Mouse (Mus musculus) midbrain, embryonic 10.5 days (tissue): ENCODE measurements around the gene Sumo3. TPM values are rescaled to one million over a fixed set of nuclear protein-coding genes. Genes with fewer than 3 reads are reported as not detected.

Experiments used
- DNase-seq: peaks from one replicate; pipeline ENCODE4 v3.0.0-alpha.2; 2017; ENCODE audit warnings: low spot score
- H3K27ac ChIP-seq: fragments of 300-500 bp; sonication (generic); replicated peaks from 2 replicates; pipeline ENCODE4 v1.5.1; 2016; ENCODE audit warnings: mild to moderate bottlenecking
- H3K27me3 ChIP-seq: fragments of 300-500 bp; sonication (generic); 2 replicates; pipeline ENCODE4 v1.6.1; 2016; ENCODE audit warnings: low read depth, mild to moderate bottlenecking; ENCODE audit not compliant: poor library complexity, severe bottlenecking
- H3K36me3 ChIP-seq: fragments of 300-500 bp; sonication (generic); 2 replicates; pipeline ENCODE4 v1.6.1; 2016; ENCODE audit warnings: mild to moderate bottlenecking, moderate library complexity
- H3K4me1 ChIP-seq: fragments of 300-500 bp; sonication (generic); 2 replicates; pipeline ENCODE4 v1.6.1; 2016
- H3K4me3 ChIP-seq: fragments of 300-500 bp; sonication (generic); 2 replicates; pipeline ENCODE4 v1.5.1; 2016; ENCODE audit warnings: mild to moderate bottlenecking, moderate library complexity
- H3K9me3 ChIP-seq: fragments of 300-500 bp; sonication (generic); replicated peaks from 2 replicates; pipeline ENCODE4 v1.6.1; 2016; ENCODE audit warnings: mild to moderate bottlenecking
- WGBS: fragments of 180-500 bp; shearing (Covaris S2); methylation state at CpG from one replicate; pipeline ENCODE4 v1.1.7; 2016; 5-methylcytosine and 5-hydroxymethylcytosine counted together
- polyA plus RNA-seq: library from polyadenylated mRNA; unstranded; fragments of >200 nt; fragmentation: Nextera tagmentation; extraction: Ambion mirVana; gene quantifications from 2 replicates; pipeline ENCODE4 v1.2.1, GENCODE M21; 2016

The Sumo3 gene
- polyA plus RNA-seq, 1 experiment from 2014 or later = 403 TPM

GRCm38 (mm10) chr10:77596060-77596459 is 9.8 kb upstream of the Sumo3 start:
- Histone ChIP-seq H3K36me3 (peaks cover 79% of the 10 kb centered on the region), H3K9me3 (no peaks in the 10 kb centered on the region), H3K4me3 (no peak overlapping the region), H3K27ac (no peak overlapping the region), H3K4me1 (no peaks in the 10 kb centered on the region), H3K27me3 (no peaks in the 10 kb centered on the region)
- WGBS = 83% methylated on average over 2 of the region's 2 CpGs
- no peak for DNase-seq

DNA sequence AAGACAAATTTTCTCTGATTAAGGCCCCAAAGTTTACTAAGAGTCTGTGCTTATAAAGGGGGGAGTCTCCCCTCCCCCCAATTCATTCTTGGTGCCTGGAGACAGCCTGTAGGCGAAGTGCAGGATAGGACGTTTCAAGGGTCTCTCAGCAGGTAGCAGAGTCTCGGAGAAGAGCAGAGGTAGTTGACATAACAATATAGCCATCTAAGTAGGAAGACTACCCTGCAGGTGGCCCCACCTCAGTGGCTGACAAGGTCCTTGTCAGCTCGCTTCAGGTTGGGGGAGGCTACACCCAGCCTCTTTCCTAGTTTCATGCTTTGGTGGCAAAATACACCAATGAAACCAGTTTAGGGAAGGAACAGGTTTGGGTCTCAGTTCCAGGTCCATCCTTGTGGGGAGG is 2.9 kb upstream of the Sumo3 start:
- Histone ChIP-seq H3K4me1 (peaks cover 15% of the 10 kb centered on the region), H3K27ac (no peak overlapping the region), H3K36me3 (peaks cover 20% of the 10 kb centered on the region), H3K27me3 (no peaks in the 10 kb centered on the region), H3K4me3 (no peak overlapping the region), H3K9me3 (no peaks in the 10 kb centered on the region; the same call in 1 of the 2 replicates)
- DNase-seq = no peak
- 59% methylated on average over 4 of the region's 4 CpGs for WGBS

DNA sequence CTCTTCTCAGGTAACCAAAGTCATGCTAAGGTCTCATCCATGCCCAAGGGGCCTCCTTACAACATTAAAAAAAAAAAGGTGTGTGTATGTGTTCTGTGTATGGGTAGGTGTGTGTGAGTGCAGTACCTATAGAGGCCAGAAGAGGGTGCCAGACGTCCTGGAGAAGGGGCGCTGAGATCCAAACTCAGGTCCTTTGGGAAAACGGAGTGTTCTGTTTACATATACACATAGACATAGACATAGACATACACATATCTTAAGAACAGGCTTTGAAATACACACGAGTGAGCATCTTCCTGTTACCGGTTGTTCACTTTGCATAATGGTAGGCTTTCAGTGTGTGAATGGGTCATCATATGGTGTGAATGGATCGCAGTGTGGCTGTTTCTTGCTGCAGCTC is 1.8 kb upstream of the Sumo3 start:
- H3K9me3 ChIP-seq = no peaks in the 10 kb centered on the region; the same call in 1 of the 2 replicates
- H3K4me1 ChIP-seq = peaks cover 19% of the 10 kb centered on the region
- H3K27ac ChIP-seq = no peak overlapping the region
- no peak overlapping the region for H3K4me3 ChIP-seq
- H3K36me3 ChIP-seq = peaks cover 19% of the 10 kb centered on the region
- WGBS = 91% methylated on average over 6 of the region's 6 CpGs
- H3K27me3 ChIP-seq = no peaks in the 10 kb centered on the region
- DNase-seq = no peak

- Histone ChIP-seq H3K9me3 (no peaks in the 10 kb centered on the region; the same call in 1 of the 2 replicates), H3K27ac (0 out of 2 replicates have a peak overlapping the region, but pooled peaks have one; percentile 99), H3K4me3 (0 out of 2 replicates have a peak overlapping the region, but pooled peaks have one; percentile 88), H3K27me3 (no peaks in the 10 kb centered on the region), H3K36me3 (peaks cover 25% of the 10 kb centered on the region), H3K4me1 (peaks cover 19% of the 10 kb centered on the region)
- DNase-seq = no peak
- WGBS = 93% methylated on average over 5 of the region's 5 CpGs
Measured at GRCm38 (mm10) chr10:77604958-77605357, 939 bp upstream of the Sumo3 start.

DNA sequence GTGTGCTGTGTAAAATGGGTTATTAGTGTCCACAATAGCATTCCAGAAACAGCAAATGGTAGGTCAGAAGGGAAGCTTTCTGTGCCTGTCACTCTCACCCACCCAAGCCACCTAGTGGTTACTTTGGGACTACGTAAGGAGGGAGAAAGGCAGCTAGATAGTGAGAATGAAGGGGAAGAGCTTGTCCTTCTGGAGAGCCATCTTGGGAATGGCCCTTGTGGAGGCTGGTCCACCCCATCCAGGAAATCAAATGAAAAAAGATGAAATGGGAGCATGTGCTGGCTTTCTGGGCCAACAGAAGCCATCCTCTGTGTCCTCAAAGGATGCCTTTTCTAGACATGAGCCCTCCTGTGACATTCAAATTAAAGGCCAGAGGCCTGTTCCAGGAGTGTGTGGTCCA is 529 bp upstream of the Sumo3 start:
- H3K36me3 ChIP-seq = peaks cover 29% of the 10 kb centered on the region
- peak overlapping the region; percentile 88 for H3K4me3 ChIP-seq
- DNase-seq = peak; percentile 51
- H3K9me3 ChIP-seq = no peaks in the 10 kb centered on the region; the same call in 1 of the 2 replicates
- 43% methylated on average over 1 of the region's 1 CpGs for WGBS
- H3K27ac ChIP-seq = peak overlapping the region; percentile 99
- peaks cover 19% of the 10 kb centered on the region for H3K4me1 ChIP-seq
- H3K27me3 ChIP-seq = no peaks in the 10 kb centered on the region

GRCm38 (mm10) chr10:77606855-77607254 is 958 bp downstream of the Sumo3 start:
- Histone ChIP-seq H3K4me1 (peaks cover 19% of the 10 kb centered on the region), H3K27me3 (no peaks in the 10 kb centered on the region), H3K4me3 (peak overlapping the region; percentile 88), H3K27ac (peak overlapping the region; percentile 99), H3K9me3 (no peaks in the 10 kb centered on the region; the same call in 1 of the 2 replicates), H3K36me3 (peaks cover 44% of the 10 kb centered on the region)
- DNase-seq = no peak
- 53% methylated on average over 7 of the region's 7 CpGs for WGBS

DNA sequence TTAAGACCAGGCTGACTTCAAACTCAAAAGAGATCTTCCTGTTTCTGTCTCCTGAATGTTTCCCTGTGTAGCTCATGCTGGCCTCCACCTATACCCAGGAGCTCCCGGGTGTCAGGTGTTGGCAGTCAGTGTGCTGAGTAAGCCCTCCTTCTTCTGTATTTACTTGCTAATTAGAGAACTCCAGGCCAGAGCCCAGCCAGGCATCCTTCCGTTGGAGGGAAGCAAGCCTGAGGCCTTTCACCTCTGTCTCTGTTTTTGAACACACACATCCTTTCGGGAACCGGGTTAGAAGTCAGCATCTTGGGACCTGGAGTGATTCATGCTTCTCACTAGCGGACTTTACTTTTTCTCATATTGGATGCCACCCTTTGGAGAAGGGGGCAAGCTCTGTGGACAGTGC is 1.5 kb downstream of the Sumo3 start:
- Histone ChIP-seq H3K27me3 (no peaks in the 10 kb centered on the region), H3K36me3 (peaks cover 50% of the 10 kb centered on the region), H3K9me3 (no peaks in the 10 kb centered on the region; the same call in 1 of the 2 replicates), H3K4me1 (peaks cover 19% of the 10 kb centered on the region), H3K27ac (no peak overlapping the region), H3K4me3 (peak overlapping the region; percentile 88)
- 82% methylated on average over 5 of the region's 5 CpGs for WGBS
- no peak for DNase-seq

- DNase-seq = no peak
- no peaks in the 10 kb centered on the region for H3K27me3 ChIP-seq
- H3K4me3 ChIP-seq = no peak overlapping the region
- WGBS = 95% methylated on average over 8 of the region's 8 CpGs
- H3K36me3 ChIP-seq = peaks cover 61% of the 10 kb centered on the region
- no peaks in the 10 kb centered on the region; the same call in 1 of the 2 replicates for H3K9me3 ChIP-seq
- H3K27ac ChIP-seq = no peak overlapping the region
- peaks cover 19% of the 10 kb centered on the region for H3K4me1 ChIP-seq
Measured at GRCm38 (mm10) chr10:77608589-77608988, 2.7 kb downstream of the Sumo3 start.

GRCm38 (mm10) chr10:77610221-77610961 is 4.5 kb downstream of the Sumo3 start:
- DNase-seq = no peak
- 93% methylated on average over 8 of the region's 8 CpGs for WGBS
- Histone ChIP-seq H3K9me3 (no peaks in the 10 kb centered on the region), H3K4me1 (peaks cover 19% of the 10 kb centered on the region), H3K36me3 (peaks cover 79% of the 10 kb centered on the region), H3K4me3 (no peak overlapping the region), H3K27me3 (no peaks in the 10 kb centered on the region), H3K27ac (no peak overlapping the region)

DNA sequence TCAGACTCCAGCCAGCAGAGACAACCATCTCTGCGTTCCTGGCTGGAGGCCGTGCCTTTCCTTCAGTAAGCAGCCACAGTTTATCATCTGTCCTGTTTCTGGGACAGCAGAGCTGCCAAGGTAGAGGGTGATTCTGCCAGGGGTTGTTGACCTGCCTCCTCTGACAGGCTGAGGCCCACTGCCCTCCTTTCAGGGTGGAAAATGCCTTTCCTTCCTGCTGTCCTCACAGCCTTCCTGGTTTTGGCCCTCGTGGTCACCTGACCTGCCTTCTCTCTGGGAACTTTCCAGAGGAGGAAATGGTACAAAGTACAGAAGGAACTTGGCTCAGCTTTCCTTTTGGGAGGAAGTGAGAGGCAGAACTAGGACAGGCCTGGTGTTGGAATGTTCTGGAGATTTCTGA is 7.5 kb downstream of the Sumo3 start:
- DNase-seq = no peak
- Histone ChIP-seq H3K4me1 (0 out of 2 replicates have a peak, but pooled peaks cover 3% of the 10 kb centered on the region), H3K4me3 (no peak overlapping the region), H3K36me3 (peaks cover 98% of the 10 kb centered on the region), H3K27me3 (no peaks in the 10 kb centered on the region), H3K27ac (no peak overlapping the region), H3K9me3 (no peaks in the 10 kb centered on the region)
- 93% methylated on average over 3 of the region's 3 CpGs for whole genome bisulfite sequencing

GRCm38 (mm10) chr10:77615647-77616046 is 9.8 kb downstream of the Sumo3 start:
- DNase-seq = no peak
- Histone ChIP-seq H3K27me3 (no peaks in the 10 kb centered on the region), H3K9me3 (no peaks in the 10 kb centered on the region), H3K4me3 (no peak overlapping the region), H3K27ac (no peak overlapping the region), H3K4me1 (no peaks in the 10 kb centered on the region), H3K36me3 (peaks cover 92% of the 10 kb centered on the region)
- WGBS = 93% methylated on average over 8 of the region's 8 CpGs

DNA sequence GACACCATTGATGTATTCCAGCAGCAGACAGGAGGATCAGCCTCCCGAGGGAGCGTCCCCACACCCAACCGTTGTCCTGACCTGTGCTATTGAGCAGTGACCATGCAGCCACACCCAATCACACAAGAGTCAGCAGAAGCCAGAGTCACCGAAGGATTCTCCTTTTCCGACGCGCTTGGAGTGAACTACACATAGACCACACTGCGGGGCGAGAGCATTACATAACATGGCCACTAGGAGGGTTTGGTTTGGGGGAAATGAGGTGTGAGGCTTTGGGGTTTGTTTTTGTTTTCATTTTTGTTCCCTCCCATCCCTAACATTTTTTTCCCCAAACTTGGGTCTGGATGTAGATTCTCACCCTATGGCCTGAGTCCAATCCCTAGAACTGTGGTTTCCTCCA is 10.3 kb downstream of the Sumo3 start:
- no peaks in the 10 kb centered on the region for H3K4me1 ChIP-seq
- no peak for DNase-seq
- no peak overlapping the region for H3K27ac ChIP-seq
- H3K36me3 ChIP-seq = peaks cover 87% of the 10 kb centered on the region
- no peak overlapping the region for H3K4me3 ChIP-seq
- WGBS = 95% methylated on average over 9 of the region's 9 CpGs
- H3K27me3 ChIP-seq = no peaks in the 10 kb centered on the region
- H3K9me3 ChIP-seq = no peaks in the 10 kb centered on the region

DNA sequence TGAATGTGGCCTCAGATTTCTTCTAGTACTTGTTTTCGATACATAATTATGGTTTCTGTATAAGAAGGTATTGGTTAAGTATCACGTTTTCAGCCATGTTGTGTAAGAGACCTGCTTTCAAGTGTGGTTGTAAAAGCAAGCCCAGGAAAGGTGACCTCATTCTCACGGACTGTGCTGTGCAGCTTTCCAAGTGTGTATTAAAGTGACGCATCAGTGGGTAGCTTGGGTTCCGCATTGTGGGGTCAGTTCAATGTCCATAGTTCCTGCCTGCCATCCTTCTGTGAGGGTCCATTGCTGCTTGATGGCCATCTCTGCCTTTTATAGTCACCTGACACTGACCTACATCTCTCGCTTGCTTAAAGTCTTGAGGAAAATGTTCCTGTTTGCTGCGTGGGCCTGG is 11.0 kb downstream of the Sumo3 start:
- Histone ChIP-seq H3K27ac (no peak overlapping the region), H3K9me3 (no peaks in the 10 kb centered on the region), H3K36me3 (peaks cover 80% of the 10 kb centered on the region), H3K4me3 (no peak overlapping the region), H3K4me1 (peaks cover 5% of the 10 kb centered on the region), H3K27me3 (no peaks in the 10 kb centered on the region)
- WGBS = 98% methylated on average over 7 of the region's 7 CpGs
- no peak for DNase-seq
